Mouse (Mus musculus): Measurements from ENCODE around the gene Kcnd1. TPM values are rescaled to one million over a fixed set of nuclear protein-coding genes. Genes with fewer than 3 reads are reported as not detected.
A peak's percentile ranks its signal among the peaks of the same experiment; 100 is the strongest.

Gene Kcnd1
- polyA plus RNA-seq (2015; fragmentation: Nextera tagmentation; extraction: Ambion mirVana), result 1.1 TPM in 2 replicates

- H3K27ac ChIP-seq (ENCODE audit: low read length), result no peak within 1 kb of the TSS
- peak within 1 kb of the TSS; percentile 47 for H3K4me3 ChIP-seq (ENCODE audit: low read length)
- no peaks in the 10 kb centered on the region for H3K4me1 ChIP-seq (replicated peaks; ENCODE audit: control insufficient read depth, insufficient read depth, low read length)
- 13% methylated on average over 16 of the region's 24 CpGs for WGBS
- no peaks in the 10 kb centered on the region for H3K36me3 ChIP-seq (ENCODE audit: control insufficient read depth, insufficient read depth, low read length)
- peak within 1 kb of the TSS; percentile 56 for H3K9ac ChIP-seq (ENCODE audit: low read length)
- no peaks in the 10 kb centered on the region for H3K9me3 ChIP-seq (ENCODE audit: control insufficient read depth, low read length)
- H3K4me2 ChIP-seq (ENCODE audit: low read depth, low read length), result peak within 1 kb of the TSS; percentile 59
- peak; percentile 63 for ATAC-seq (ENCODE audit: low read depth)
- H3K27me3 ChIP-seq (ENCODE audit: control insufficient read depth, insufficient read depth, low read depth, low read length), result no peaks in the 10 kb centered on the region
Observed at GRCm38 (mm10) chrX:7821865-7822779, at the start of gene Kcnd1. Gene Kcnd1, plus strand, starts transcription at chrX:7822289.

- Histone ChIP-seq H3K36me3 (ENCODE audit: control insufficient read depth, insufficient read depth, low read length) (peaks cover 12% of the 10 kb centered on the region), H3K4me1 (replicated peaks; ENCODE audit: control insufficient read depth, insufficient read depth, low read length) (no peaks in the 10 kb centered on the region), H3K9me3 (ENCODE audit: control insufficient read depth, low read length) (no peaks in the 10 kb centered on the region), H3K4me2 (ENCODE audit: low read depth, low read length) (no peak overlapping the region), H3K4me3 (ENCODE audit: low read length) (no peak overlapping the region), H3K9ac (ENCODE audit: low read length) (no peak overlapping the region), H3K27me3 (ENCODE audit: control insufficient read depth, insufficient read depth, low read depth, low read length) (no peaks in the 10 kb centered on the region), H3K27ac (ENCODE audit: low read length) (no peak overlapping the region)
- ATAC-seq (ENCODE audit: low read depth), result no peak
- 46% methylated on average over 2 of the region's 2 CpGs for WGBS
Observed at GRCm38 (mm10) chrX:7772766-7773165, 49.3 kb upstream of the Kcnd1 start.

- Histone ChIP-seq H3K4me1 (replicated peaks; ENCODE audit: control insufficient read depth, insufficient read depth, low read length) (no peaks in the 10 kb centered on the region), H3K4me3 (ENCODE audit: low read length) (no peak overlapping the region), H3K36me3 (ENCODE audit: control insufficient read depth, insufficient read depth, low read length) (peaks cover 9% of the 10 kb centered on the region), H3K9me3 (ENCODE audit: control insufficient read depth, low read length) (no peaks in the 10 kb centered on the region), H3K27me3 (ENCODE audit: control insufficient read depth, insufficient read depth, low read depth, low read length) (no peaks in the 10 kb centered on the region), H3K9ac (ENCODE audit: low read length) (no peak overlapping the region), H3K27ac (ENCODE audit: low read length) (no peak overlapping the region), H3K4me2 (ENCODE audit: low read depth, low read length) (no peak overlapping the region)
- 65% methylated on average over 9 of the region's 9 CpGs for WGBS
- ATAC-seq (ENCODE audit: low read depth), result no peak
Observed at GRCm38 (mm10) chrX:7775501-7776205, 46.4 kb upstream of the Kcnd1 start.

DNA sequence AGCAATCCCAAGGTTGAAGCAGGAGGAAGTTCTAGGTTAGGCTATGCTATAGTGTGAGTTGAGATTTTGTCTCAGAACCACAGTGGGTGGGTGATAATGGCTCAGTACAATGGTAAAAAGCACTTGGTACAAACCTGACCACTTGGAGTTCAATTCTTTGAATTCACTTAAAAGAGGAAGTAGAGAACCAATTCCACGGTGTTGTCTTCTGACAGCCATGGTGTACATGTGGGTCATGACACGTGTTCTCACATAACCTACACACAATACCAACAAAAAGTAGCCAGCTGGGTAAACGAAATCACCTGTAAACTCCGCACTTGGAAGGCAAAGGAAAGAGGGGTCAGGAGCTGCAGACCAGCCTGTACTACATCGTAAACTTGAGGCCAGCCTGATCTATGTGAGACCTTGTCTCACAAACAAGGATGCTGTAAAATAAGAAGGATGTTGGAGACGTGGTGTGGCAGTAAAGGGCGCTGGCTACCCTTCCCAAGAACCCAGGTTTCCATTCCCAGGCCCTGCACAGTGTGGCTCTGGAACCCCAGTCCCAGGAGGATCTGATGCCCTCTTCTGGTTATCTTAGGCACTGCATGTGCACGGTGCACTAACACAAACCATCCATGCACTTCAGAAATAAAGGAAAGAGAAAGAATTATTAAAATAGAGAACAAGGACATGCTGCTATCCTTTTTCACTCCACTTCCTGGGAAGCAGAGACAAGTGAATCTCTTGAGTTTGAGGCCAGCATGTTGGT lies 45.6 kb upstream of the Kcnd1 start:
- 44% methylated on average over 8 of the region's 8 CpGs for WGBS
- no peaks in the 10 kb centered on the region for H3K27me3 ChIP-seq (ENCODE audit: control insufficient read depth, insufficient read depth, low read depth, low read length)
- H3K27ac ChIP-seq (ENCODE audit: low read length), result no peak overlapping the region
- no peaks in the 10 kb centered on the region for H3K4me1 ChIP-seq (replicated peaks; ENCODE audit: control insufficient read depth, insufficient read depth, low read length)
- H3K9ac ChIP-seq (ENCODE audit: low read length), result no peak overlapping the region
- ATAC-seq (ENCODE audit: low read depth), result peak; percentile 69; the same call in 1 of the 2 replicates
- H3K36me3 ChIP-seq (ENCODE audit: control insufficient read depth, insufficient read depth, low read length), result peaks cover 9% of the 10 kb centered on the region
- no peak overlapping the region for H3K4me3 ChIP-seq (ENCODE audit: low read length)
- H3K4me2 ChIP-seq (ENCODE audit: low read depth, low read length), result no peak overlapping the region
- no peaks in the 10 kb centered on the region for H3K9me3 ChIP-seq (ENCODE audit: control insufficient read depth, low read length)

DNA sequence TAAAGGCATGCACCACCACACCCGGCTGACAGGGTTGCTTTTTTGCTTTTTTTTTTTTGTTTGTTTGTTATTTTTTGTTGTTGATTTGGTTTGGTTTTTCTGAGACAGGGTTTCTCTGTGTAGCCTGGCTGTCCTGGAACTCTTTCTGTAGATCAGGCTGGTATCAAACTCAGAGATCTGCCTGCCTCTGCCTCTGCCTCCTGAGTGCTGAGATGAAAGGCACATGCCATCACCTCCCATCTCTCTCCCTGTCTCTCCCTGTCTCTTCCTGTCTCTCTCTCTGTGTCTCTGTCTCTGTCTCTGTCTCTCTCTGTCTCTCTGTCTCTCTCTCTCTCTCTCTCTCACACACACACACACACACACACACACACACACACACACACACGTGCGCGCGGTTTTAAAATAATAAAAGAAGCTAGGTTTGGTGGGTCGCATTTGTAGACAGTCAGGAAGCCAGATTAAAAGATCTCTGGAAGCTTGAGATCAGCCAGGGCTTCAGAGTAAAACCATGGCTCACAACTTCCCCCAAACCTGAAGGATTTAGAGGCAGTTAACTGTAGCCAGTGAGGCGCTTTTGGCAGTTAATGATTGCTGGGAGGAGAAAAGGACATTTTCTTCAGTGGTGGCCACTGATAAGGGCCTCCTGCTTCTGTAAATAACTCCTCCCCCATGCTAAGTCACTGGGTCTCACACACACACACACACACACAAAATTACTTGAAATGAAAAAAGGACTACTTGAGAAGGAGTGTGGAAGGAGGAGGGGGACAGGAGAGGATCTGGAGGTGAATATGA lies 43.4 kb upstream of the Kcnd1 start:
- Histone ChIP-seq H3K4me3 (ENCODE audit: low read length) (no peak overlapping the region), H3K36me3 (ENCODE audit: control insufficient read depth, insufficient read depth, low read length) (peaks cover 4% of the 10 kb centered on the region; the same call in 1 of the 2 replicates), H3K9me3 (ENCODE audit: control insufficient read depth, low read length) (no peaks in the 10 kb centered on the region), H3K27ac (ENCODE audit: low read length) (no peak overlapping the region), H3K4me1 (replicated peaks; ENCODE audit: control insufficient read depth, insufficient read depth, low read length) (no peaks in the 10 kb centered on the region), H3K9ac (ENCODE audit: low read length) (no peak overlapping the region), H3K27me3 (ENCODE audit: control insufficient read depth, insufficient read depth, low read depth, low read length) (no peaks in the 10 kb centered on the region), H3K4me2 (ENCODE audit: low read depth, low read length) (no peak overlapping the region)
- no peak for ATAC-seq (ENCODE audit: low read depth)
- 57% methylated on average over 7 of the region's 7 CpGs for WGBS

DNA sequence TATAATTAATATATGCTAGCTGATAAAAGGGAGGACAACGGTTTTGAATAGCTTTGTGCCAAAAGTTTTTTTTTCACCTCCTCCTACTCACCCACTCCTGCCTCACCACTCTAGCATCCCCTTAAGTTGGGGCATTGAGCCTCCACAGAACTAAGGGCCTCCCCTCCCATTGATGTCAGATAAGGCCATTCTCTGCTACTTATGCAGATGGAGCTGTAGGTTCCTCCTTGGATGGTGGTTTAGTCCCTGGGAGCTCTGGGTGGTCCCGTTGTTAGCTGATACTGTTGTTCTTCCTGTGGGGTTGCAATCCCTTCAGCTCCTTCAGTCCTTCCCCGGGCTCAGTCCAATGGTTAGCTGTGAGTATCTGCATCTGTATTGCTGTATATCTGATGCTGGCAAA lies 42.8 kb upstream of the Kcnd1 start:
- H3K9ac ChIP-seq (ENCODE audit: low read length), result no peak overlapping the region
- H3K9me3 ChIP-seq (ENCODE audit: control insufficient read depth, low read length), result no peaks in the 10 kb centered on the region
- no peak overlapping the region for H3K4me2 ChIP-seq (ENCODE audit: low read depth, low read length)
- H3K27ac ChIP-seq (ENCODE audit: low read length), result no peak overlapping the region
- H3K27me3 ChIP-seq (ENCODE audit: control insufficient read depth, insufficient read depth, low read depth, low read length), result no peaks in the 10 kb centered on the region
- WGBS, result 10% methylated on average over 3 of the region's 3 CpGs
- no peaks in the 10 kb centered on the region for H3K36me3 ChIP-seq (ENCODE audit: control insufficient read depth, insufficient read depth, low read length)
- no peak for ATAC-seq (ENCODE audit: low read depth)
- H3K4me3 ChIP-seq (ENCODE audit: low read length), result no peak overlapping the region
- H3K4me1 ChIP-seq (replicated peaks; ENCODE audit: control insufficient read depth, insufficient read depth, low read length), result no peaks in the 10 kb centered on the region

DNA sequence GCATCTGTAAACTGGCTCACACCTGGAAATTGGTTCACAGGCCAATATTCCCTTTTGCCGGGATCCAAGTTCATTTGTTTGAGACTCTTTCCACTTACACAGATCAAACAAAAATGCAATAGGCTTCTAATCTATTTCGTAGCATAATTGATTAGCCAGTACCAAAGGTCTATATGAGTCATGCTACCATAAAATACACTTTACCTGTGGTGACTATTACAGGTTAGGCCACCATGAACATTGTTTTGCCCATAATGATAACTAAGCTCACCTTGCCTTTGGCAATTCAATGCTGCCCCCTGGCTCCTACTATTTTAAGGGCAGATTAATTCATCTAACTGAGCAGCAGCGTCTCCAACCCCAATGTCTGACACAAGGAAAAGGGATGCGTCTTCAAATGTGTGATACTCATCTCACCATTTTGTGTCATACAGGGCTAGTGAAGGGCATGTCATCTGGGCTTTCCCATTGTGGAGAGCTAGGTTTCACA lies 39.4 kb upstream of the Kcnd1 start:
- Histone ChIP-seq H3K9ac (ENCODE audit: low read length) (no peak overlapping the region), H3K36me3 (ENCODE audit: control insufficient read depth, insufficient read depth, low read length) (no peaks in the 10 kb centered on the region), H3K27ac (ENCODE audit: low read length) (no peak overlapping the region), H3K27me3 (ENCODE audit: control insufficient read depth, insufficient read depth, low read depth, low read length) (no peaks in the 10 kb centered on the region), H3K4me2 (ENCODE audit: low read depth, low read length) (no peak overlapping the region), H3K9me3 (ENCODE audit: control insufficient read depth, low read length) (no peaks in the 10 kb centered on the region), H3K4me3 (ENCODE audit: low read length) (no peak overlapping the region), H3K4me1 (replicated peaks; ENCODE audit: control insufficient read depth, insufficient read depth, low read length) (no peaks in the 10 kb centered on the region)
- ATAC-seq (ENCODE audit: low read depth), result no peak
- 66% methylated on average over 4 of the region's 4 CpGs for WGBS

- peak; percentile 93 for ATAC-seq (ENCODE audit: low read depth)
- 13% methylated on average over 24 of the region's 24 CpGs for WGBS
- H3K4me2 ChIP-seq (ENCODE audit: low read depth, low read length), result peak within 1 kb of the TSS; percentile 70
- peaks cover 2% of the 10 kb centered on the region; the same call in 1 of the 2 replicates for H3K4me1 ChIP-seq (replicated peaks; ENCODE audit: control insufficient read depth, insufficient read depth, low read length)
- peak within 1 kb of the TSS; percentile 31; the same call in 1 of the 2 replicates for H3K27ac ChIP-seq (ENCODE audit: low read length)
- no peaks in the 10 kb centered on the region for H3K27me3 ChIP-seq (ENCODE audit: control insufficient read depth, insufficient read depth, low read depth, low read length)
- H3K9ac ChIP-seq (ENCODE audit: low read length), result peak within 1 kb of the TSS; percentile 71
- no peaks in the 10 kb centered on the region for H3K9me3 ChIP-seq (ENCODE audit: control insufficient read depth, low read length)
- peak within 1 kb of the TSS; percentile 69 for H3K4me3 ChIP-seq (ENCODE audit: low read length)
- H3K36me3 ChIP-seq (ENCODE audit: control insufficient read depth, insufficient read depth, low read length), result no peaks in the 10 kb centered on the region
Observed at GRCm38 (mm10) chrX:7789542-7790136, 32.5 kb upstream of the Kcnd1 start, which contains the start of gene Gripap1. Gene Gripap1, plus strand, starts transcription at chrX:7789765.
